Mouse (Mus musculus) midbrain, embryonic 10.5 days (tissue): ENCODE results near the gene Itpr3. TPM values are rescaled to one million over a fixed set of nuclear protein-coding genes. Genes with fewer than 3 reads are reported as not detected.
A peak's percentile ranks its signal among the peaks of the same experiment; 100 is the strongest.

ENCODE experiments used
- DNase-seq: peaks from one replicate; pipeline ENCODE4 v3.0.0-alpha.2; 2017; ENCODE audit warnings: low spot score
- H3K27ac ChIP-seq: fragments of 300-500 bp; sonication (generic); replicated peaks from 2 replicates; pipeline ENCODE4 v1.5.1; 2016; ENCODE audit warnings: mild to moderate bottlenecking
- H3K27me3 ChIP-seq: fragments of 300-500 bp; sonication (generic); 2 replicates; pipeline ENCODE4 v1.6.1; 2016; ENCODE audit warnings: low read depth, mild to moderate bottlenecking; ENCODE audit not compliant: poor library complexity, severe bottlenecking
- H3K36me3 ChIP-seq: fragments of 300-500 bp; sonication (generic); 2 replicates; pipeline ENCODE4 v1.6.1; 2016; ENCODE audit warnings: mild to moderate bottlenecking, moderate library complexity
- H3K4me1 ChIP-seq: fragments of 300-500 bp; sonication (generic); 2 replicates; pipeline ENCODE4 v1.6.1; 2016
- H3K4me3 ChIP-seq: fragments of 300-500 bp; sonication (generic); 2 replicates; pipeline ENCODE4 v1.5.1; 2016; ENCODE audit warnings: mild to moderate bottlenecking, moderate library complexity
- H3K9me3 ChIP-seq: fragments of 300-500 bp; sonication (generic); replicated peaks from 2 replicates; pipeline ENCODE4 v1.6.1; 2016; ENCODE audit warnings: mild to moderate bottlenecking
- WGBS: fragments of 180-500 bp; shearing (Covaris S2); methylation state at CpG from one replicate; pipeline ENCODE4 v1.1.7; 2016; 5-methylcytosine and 5-hydroxymethylcytosine counted together
- polyA plus RNA-seq: library from polyadenylated mRNA; unstranded; fragments of >200 nt; fragmentation: Nextera tagmentation; extraction: Ambion mirVana; gene quantifications from 2 replicates; pipeline ENCODE4 v1.2.1, GENCODE M21; 2016

Itpr3 gene
- polyA plus RNA-seq, 1 experiment from 2014 or later = 1.0 TPM

- DNase-seq = no peak
- peaks cover 25% of the 10 kb centered on the region for H3K4me1 ChIP-seq
- H3K9me3 ChIP-seq = no peaks in the 10 kb centered on the region
- peaks cover 36% of the 10 kb centered on the region for H3K36me3 ChIP-seq
- no peaks in the 10 kb centered on the region for H3K27me3 ChIP-seq
- peak overlapping the region; percentile 84 for H3K4me3 ChIP-seq
- peak overlapping the region; percentile 96 for H3K27ac ChIP-seq
- WGBS = 48% methylated on average over 12 of the region's 12 CpGs
Observed at GRCm38 (mm10) chr17:27027460-27028283, 29.4 kb upstream of the Itpr3 start.

DNA sequence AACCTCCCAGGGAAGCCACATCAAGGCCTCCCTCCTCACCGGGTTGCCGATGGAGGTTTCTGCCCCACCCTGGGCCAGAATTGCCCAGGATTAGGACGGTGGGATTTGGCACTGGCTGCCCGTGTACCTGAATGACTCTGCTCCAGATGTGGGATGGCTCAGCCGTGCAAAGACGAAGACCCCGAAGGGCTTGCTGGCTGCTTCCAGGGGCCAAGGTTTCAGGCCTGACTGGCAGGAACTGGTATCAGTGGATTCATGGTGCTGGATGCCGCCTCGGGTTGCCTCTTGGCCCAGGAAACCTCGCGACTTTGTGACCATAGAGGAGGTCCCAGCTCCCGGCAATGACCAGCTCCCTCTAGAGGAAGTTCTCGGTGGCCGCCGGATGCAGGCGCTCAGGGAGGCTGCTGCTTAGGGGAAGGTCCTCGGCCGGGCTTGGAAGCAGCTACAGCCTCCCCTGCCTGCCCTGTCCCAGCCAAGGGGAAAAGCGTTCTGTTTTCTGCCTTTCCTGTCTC is 28.8 kb upstream of the Itpr3 start:
- WGBS = 2% methylated on average over 19 of the region's 19 CpGs
- Histone ChIP-seq H3K27me3 (no peaks in the 10 kb centered on the region), H3K27ac (peak overlapping the region; percentile 96), H3K36me3 (peaks cover 30% of the 10 kb centered on the region), H3K9me3 (no peaks in the 10 kb centered on the region), H3K4me1 (peaks cover 32% of the 10 kb centered on the region), H3K4me3 (peak overlapping the region; percentile 84)
- peak; percentile 93 for DNase-seq

GRCm38 (mm10) chr17:27028909-27029308 is 28.2 kb upstream of the Itpr3 start, which contains the start of gene Bak1:
Gene Bak1 (minus strand): TSS chr17:27029009.
- Histone ChIP-seq H3K27me3 (no peaks in the 10 kb centered on the region), H3K36me3 (peaks cover 24% of the 10 kb centered on the region), H3K27ac (peak within 1 kb of the TSS; percentile 96), H3K4me3 (peak within 1 kb of the TSS; percentile 84), H3K4me1 (peaks cover 32% of the 10 kb centered on the region), H3K9me3 (no peaks in the 10 kb centered on the region)
- no peak for DNase-seq
- WGBS = 72% methylated on average over 4 of the region's 4 CpGs

DNA sequence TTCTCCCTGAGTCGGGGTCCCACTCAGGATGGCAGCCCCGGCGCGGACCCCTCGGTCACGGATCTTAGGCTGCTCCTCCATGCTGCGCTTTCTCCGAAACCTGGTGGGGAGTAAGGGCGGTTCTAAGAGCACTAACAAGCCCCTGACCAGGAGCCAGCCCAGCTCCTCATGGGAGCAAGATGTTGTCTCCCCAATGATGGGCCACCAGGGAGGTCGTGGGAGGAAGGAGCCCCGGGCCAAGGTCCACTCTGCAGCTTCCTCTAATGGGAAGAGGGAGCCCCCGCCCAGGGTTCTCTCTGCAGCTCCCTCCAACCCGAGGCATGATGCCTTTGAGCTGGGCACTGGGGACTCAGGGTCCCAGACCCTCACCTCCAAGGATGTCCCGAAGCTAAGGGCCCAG is 27.7 kb upstream of the Itpr3 start:
- Histone ChIP-seq H3K36me3 (peaks cover 19% of the 10 kb centered on the region), H3K27ac (no peak overlapping the region; the same call in 1 of the 2 replicates), H3K4me1 (peaks cover 32% of the 10 kb centered on the region), H3K9me3 (no peaks in the 10 kb centered on the region), H3K27me3 (0 out of 2 replicates have a peak, but pooled peaks cover under 1% of the 10 kb centered on the region), H3K4me3 (no peak overlapping the region)
- 89% methylated on average over 14 of the region's 14 CpGs for WGBS
- DNase-seq = no peak

GRCm38 (mm10) chr17:27030896-27031295 is 26.2 kb upstream of the Itpr3 start:
- Histone ChIP-seq H3K27me3 (0 out of 2 replicates have a peak, but pooled peaks cover 6% of the 10 kb centered on the region), H3K9me3 (no peaks in the 10 kb centered on the region), H3K27ac (no peak overlapping the region), H3K4me1 (peaks cover 32% of the 10 kb centered on the region), H3K36me3 (peaks cover 4% of the 10 kb centered on the region), H3K4me3 (no peak overlapping the region)
- no peak for DNase-seq
- WGBS = 93% methylated on average over 4 of the region's 4 CpGs

DNA sequence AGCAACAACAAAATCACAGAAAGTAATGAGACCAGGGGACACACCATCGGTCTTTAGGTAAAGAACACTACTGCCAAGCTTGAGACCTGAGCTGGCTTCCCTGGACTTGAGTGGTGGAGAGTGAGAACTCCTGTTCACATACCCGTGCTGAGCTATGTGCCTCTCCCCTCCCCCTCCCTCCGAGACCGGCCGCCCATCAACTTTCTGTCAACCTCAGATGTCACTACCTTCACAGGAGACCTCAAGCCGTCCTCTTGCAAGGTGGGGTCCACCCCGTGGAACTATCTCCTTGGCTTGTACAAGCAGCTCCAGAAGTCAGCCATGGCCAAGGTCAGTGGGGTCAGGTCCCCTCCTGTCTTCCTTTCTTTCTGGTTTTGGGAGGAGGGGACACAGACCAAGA is 24.8 kb upstream of the Itpr3 start:
- H3K27me3 ChIP-seq = 0 out of 2 replicates have a peak, but pooled peaks cover 6% of the 10 kb centered on the region
- H3K4me3 ChIP-seq = peak overlapping the region; percentile 16; the same call in 1 of the 2 replicates
- WGBS = 61% methylated on average over 7 of the region's 7 CpGs

DNA sequence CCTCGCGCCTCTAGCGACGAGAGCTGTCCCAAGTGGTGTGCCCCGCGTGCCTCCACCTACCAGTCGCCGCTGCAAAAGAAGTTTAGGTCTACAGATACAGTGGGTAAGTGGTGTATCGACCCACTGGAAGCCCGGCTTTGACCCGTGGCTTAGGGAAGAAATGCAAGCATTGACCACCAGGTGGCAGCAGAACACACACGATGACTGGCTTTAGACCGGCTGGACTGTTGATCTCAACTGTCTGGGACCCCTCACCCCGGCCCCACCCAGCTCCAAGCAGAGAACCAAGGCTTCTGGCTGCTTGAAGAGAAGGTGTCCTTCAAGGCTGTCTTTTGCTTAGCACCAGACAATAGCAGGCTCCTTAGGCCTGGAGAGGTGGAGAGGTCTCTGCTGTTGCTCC is 24.2 kb upstream of the Itpr3 start:
- peaks cover 9% of the 10 kb centered on the region; the same call in 1 of the 2 replicates for H3K27me3 ChIP-seq
- 5% methylated on average over 14 of the region's 14 CpGs for WGBS
- peak overlapping the region; percentile 59 for H3K27ac ChIP-seq
- peaks cover 22% of the 10 kb centered on the region for H3K4me1 ChIP-seq
- H3K4me3 ChIP-seq = peak overlapping the region; percentile 16; the same call in 1 of the 2 replicates
- DNase-seq = peak; percentile 86
- H3K9me3 ChIP-seq = no peaks in the 10 kb centered on the region
- no peaks in the 10 kb centered on the region for H3K36me3 ChIP-seq

More for the DNA sequence above, 24.8 kb upstream of the Itpr3 start:
- Histone ChIP-seq H3K36me3 (no peaks in the 10 kb centered on the region), H3K27ac (no peak overlapping the region; the same call in 1 of the 2 replicates), H3K9me3 (no peaks in the 10 kb centered on the region), H3K4me1 (peaks cover 28% of the 10 kb centered on the region)
- no peak for DNase-seq

DNA sequence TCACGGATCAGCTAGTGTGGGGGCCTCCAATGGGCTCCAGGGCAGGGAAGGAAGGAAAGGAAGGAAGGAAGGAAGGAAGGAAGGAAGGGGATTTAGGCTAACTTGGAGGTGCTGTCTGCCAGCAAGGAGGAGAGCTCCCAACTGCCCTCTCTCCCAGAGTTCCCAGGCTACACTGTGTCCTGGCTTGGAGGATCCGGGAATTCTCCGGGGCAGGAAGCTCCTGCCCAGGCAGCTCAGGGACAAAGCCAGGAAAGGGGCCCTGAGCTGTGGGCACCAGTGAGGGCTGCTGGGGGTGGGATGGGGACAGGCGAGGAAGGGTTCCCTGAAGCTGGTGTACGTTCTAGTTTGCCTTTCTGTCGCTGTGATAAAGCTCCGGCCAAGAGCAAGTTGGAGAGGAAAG is 20.6 kb upstream of the Itpr3 start:
- Histone ChIP-seq H3K27me3 (peaks cover 28% of the 10 kb centered on the region), H3K36me3 (no peaks in the 10 kb centered on the region), H3K4me1 (peaks cover 43% of the 10 kb centered on the region), H3K9me3 (no peaks in the 10 kb centered on the region), H3K27ac (no peak overlapping the region), H3K4me3 (no peak overlapping the region)
- DNase-seq = no peak
- WGBS = 83% methylated on average over 7 of the region's 7 CpGs

DNA sequence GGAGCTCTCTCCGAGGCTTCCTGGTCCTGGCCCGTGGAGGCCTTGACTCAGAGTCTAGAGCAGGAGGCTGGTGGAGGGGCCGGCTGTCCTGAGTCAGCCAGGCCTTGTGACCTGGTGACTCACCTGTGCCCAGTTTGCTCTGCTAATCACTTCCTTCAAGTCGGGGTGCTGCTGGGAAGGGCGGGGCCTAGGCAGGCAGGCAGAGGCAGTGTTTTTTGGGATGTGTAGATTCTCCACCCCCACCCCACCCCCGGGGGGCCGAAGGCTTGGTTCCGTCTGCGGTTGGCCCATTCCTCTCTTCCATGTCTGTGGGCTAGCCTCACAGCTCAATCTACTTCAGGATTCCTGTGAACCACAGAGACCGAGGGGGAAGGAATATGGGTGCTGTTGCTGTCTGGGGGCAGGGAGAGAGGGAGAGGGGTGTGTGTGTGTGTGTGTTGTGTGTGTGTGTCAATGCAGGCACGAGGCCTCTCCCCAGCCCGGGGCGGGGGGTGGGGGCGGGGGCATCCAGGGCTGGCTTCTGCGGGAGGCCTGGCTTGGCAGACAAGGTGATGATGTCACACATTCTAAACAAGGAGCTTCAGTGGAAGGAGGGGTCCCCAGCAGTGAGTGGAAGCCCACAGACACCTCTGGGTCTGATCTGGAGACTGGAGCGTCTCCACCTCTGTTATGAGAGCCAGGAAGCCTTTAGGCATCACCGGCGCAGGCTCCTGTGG is 18.6 kb upstream of the Itpr3 start:
- H3K4me3 ChIP-seq = no peak overlapping the region
- WGBS = 39% methylated on average over 18 of the region's 18 CpGs
- no peaks in the 10 kb centered on the region for H3K9me3 ChIP-seq
- DNase-seq = no peak
- H3K4me1 ChIP-seq = peaks cover 44% of the 10 kb centered on the region
- no peaks in the 10 kb centered on the region for H3K36me3 ChIP-seq
- peaks cover 28% of the 10 kb centered on the region for H3K27me3 ChIP-seq
- peak overlapping the region; percentile 61; the same call in 1 of the 2 replicates for H3K27ac ChIP-seq

GRCm38 (mm10) chr17:27039432-27040102 is 17.5 kb upstream of the Itpr3 start:
- 63% methylated on average over 10 of the region's 10 CpGs for WGBS
- peaks cover 26% of the 10 kb centered on the region for H3K27me3 ChIP-seq
- H3K4me1 ChIP-seq = peaks cover 44% of the 10 kb centered on the region
- H3K36me3 ChIP-seq = no peaks in the 10 kb centered on the region
- H3K4me3 ChIP-seq = peak overlapping the region; percentile 38; the same call in 1 of the 2 replicates
- H3K9me3 ChIP-seq = no peaks in the 10 kb centered on the region
- DNase-seq = no peak
- peak overlapping the region; percentile 80 for H3K27ac ChIP-seq

DNA sequence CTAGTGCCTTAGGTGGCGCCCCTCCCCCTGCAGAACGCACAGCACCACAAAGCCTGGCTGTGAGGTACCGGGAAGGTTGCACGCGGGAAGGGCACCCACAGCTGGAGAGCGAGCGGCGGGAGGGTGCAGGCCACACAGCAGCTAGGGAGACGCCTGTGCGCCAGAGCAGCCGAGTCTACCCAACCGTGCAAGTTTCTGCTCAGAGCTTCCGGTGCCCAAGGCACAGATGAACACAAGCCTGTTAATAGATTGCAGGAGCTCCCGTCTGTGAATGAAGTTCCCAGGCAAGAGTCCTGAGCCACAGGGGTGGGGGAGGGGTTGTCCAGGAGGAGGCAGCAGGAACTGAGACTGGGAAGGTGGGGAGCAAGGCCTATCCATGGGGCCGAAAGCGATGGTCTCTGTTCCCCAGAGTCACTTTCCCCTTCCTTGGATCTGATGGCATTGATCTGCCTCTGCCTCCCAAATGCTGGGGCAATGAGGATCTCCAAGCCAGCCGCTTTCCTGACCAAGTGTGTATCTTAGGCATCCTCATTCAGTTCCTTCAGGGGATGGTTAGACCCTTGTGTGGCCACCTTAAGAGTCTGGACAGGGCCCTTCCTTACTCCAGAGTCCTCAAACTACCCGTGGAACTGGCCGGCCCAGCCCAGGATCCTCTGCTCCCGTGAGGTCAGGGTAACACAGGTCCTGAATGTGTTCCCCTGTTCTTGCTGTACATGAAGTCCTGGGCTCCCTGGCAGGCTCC is 16.6 kb upstream of the Itpr3 start:
- Histone ChIP-seq H3K36me3 (no peaks in the 10 kb centered on the region), H3K9me3 (no peaks in the 10 kb centered on the region), H3K27ac (peak overlapping the region; percentile 80), H3K27me3 (peaks cover 21% of the 10 kb centered on the region), H3K4me3 (peak overlapping the region; percentile 38), H3K4me1 (peaks cover 44% of the 10 kb centered on the region)
- 12% methylated on average over 20 of the region's 20 CpGs for WGBS
- DNase-seq = peak; percentile 57
